Mouse (Mus musculus) retina, adult 2 months (tissue): Measurements from ENCODE around the gene Gmds.

Source experiments
- DNase-seq: peaks from one replicate; pipeline ENCODE4 v3.0.0-alpha.2; 2012; ENCODE audit warnings: low read depth, low spot score

The Gmds gene

GRCm38 (mm10) chr13:31793163-31793562 lies 545.4 kb downstream of the Gmds start:
- DNase-seq = no peak

DNA sequence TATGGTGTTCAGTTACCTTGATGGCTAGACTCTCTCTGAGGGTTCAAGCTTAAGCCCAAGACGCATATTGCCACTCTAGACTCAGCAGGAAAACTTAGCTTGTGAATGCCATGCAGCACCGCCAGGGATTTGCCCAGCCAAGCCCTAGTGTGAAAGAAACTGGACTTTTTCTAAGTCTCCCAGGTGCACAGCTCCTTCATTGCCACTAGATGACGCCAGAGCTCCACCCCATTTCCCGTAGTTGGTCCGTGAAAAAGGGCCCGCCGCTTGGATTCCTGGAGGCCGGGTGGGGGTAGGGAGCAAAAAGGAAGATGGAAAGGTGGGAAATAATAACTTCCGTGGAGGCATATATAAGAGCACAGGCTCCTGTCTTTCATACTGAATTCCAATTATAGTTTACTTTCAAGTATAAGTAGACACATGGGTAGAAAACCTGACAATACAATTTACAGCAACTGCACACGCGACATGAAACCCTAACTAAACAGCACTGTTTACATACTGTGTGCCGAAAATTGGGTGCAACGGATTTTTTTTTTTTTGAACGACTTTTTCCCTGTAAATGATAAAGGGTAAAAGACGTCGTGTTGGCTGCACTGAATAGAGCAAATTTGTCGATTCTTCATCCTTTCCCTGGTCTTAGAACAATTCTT lies 545.9 kb downstream of the Gmds start:
- no peak for DNase-seq

GRCm38 (mm10) chr13:31784757-31785156 lies 553.8 kb downstream of the Gmds start:
- DNase-seq = no peak

- DNase-seq = no peak
Measured at GRCm38 (mm10) chr13:31782063-31782462, 556.5 kb downstream of the Gmds start.

- DNase-seq = no peak
Measured at GRCm38 (mm10) chr13:31780299-31780698, 558.2 kb downstream of the Gmds start.

GRCm38 (mm10) chr13:31779281-31779981 lies 559.1 kb downstream of the Gmds start:
- no peak for DNase-seq

GRCm38 (mm10) chr13:31775762-31776161 lies 562.8 kb downstream of the Gmds start:
- no peak for DNase-seq

DNA sequence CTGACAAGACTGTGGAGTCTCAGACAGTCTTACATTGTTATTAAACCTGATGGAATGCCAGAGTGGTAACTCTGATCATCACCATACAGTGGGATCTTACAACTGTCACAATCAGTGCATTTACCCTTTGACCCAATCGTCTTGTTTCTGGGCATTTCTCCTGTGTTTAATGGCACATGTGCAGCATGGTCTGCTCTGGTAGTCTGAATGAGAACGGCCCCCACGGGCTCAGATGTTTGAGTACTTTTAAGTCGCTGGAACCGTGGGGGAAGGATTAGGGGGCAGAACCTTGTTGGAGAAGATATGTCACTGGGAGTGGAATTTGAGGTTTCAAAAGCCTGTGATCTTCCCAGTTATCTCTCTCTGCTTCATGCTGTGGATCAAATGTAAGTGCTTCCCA lies 565.7 kb downstream of the Gmds start:
- DNase-seq = no peak
